Mouse (Mus musculus) liver, embryonic 11.5 days (tissue): Measurements from ENCODE around the gene Ccdc91. TPM values are rescaled to one million over a fixed set of nuclear protein-coding genes. Genes with fewer than 3 reads are reported as not detected.

Source experiments
- ATAC-seq: fragments of 200-750 bp; cut with Nextera tagmentation; replicated peaks from 2 replicates; pipeline ENCODE4 v1.8.0; 2017; ENCODE audit warnings: moderate number of reproducible peaks, mild to moderate bottlenecking, moderate TSS enrichment, moderate library complexity; ENCODE audit not compliant: low FRiP score
- DNase-seq: peaks from one replicate; pipeline ENCODE4 v3.0.0-alpha.2; 2017; ENCODE audit warnings: low spot score
- H3K27ac ChIP-seq: fragments of 300-500 bp; sonication (generic); 2 replicates; pipeline ENCODE4 v1.5.1; 2014; ENCODE audit warnings: mild to moderate bottlenecking, low read depth, low read length, control low read depth
- H3K27me3 ChIP-seq: fragments of 300-500 bp; sonication (generic); replicated peaks from 2 replicates; pipeline ENCODE4 v1.6.1; 2014; ENCODE audit warnings: low read length, mixed read lengths; ENCODE audit not compliant: control insufficient read depth, insufficient read depth
- H3K36me3 ChIP-seq: fragments of 300-500 bp; sonication (generic); 2 replicates; pipeline ENCODE4 v1.6.1; 2014; ENCODE audit warnings: mild to moderate bottlenecking, low read length, moderate library complexity, mixed read lengths; ENCODE audit not compliant: control insufficient read depth, insufficient read depth
- H3K4me1 ChIP-seq: fragments of 300-500 bp; sonication (generic); replicated peaks from 2 replicates; pipeline ENCODE4 v1.6.1; 2014; ENCODE audit warnings: low read length, mixed read lengths; ENCODE audit not compliant: control insufficient read depth, insufficient read depth
- H3K4me2 ChIP-seq: fragments of 300-500 bp; sonication (generic); 2 replicates; pipeline ENCODE4 v1.6.1; 2014; ENCODE audit warnings: mild to moderate bottlenecking, control low read depth, moderate library complexity
- H3K4me3 ChIP-seq: fragments of 300-500 bp; sonication (generic); 2 replicates; pipeline ENCODE4 v1.5.1; 2014; ENCODE audit warnings: low read depth, low read length, control low read depth
- H3K9ac ChIP-seq: fragments of 300-500 bp; sonication (generic); 2 replicates; pipeline ENCODE4 v1.6.1; 2014; ENCODE audit warnings: low read depth, low read length, control low read depth
- H3K9me3 ChIP-seq: fragments of 300-500 bp; sonication (generic); 2 replicates; pipeline ENCODE4 v1.6.1; 2016; ENCODE audit warnings: low read length, inconsistent platforms, mixed read lengths; ENCODE audit not compliant: control insufficient read depth
- WGBS: fragments of 180-500 bp; shearing (Covaris S2); extraction: QIAGEN DNeasy Blood & Tissue Kit; methylation state at CpG from one replicate; pipeline ENCODE4 v1.1.7; 2014; 5-methylcytosine and 5-hydroxymethylcytosine counted together
- polyA plus RNA-seq: library from polyadenylated mRNA; unstranded; fragments of >200 nt; fragmentation: Nextera tagmentation; extraction: Ambion mirVana; gene quantifications from 2 replicates; pipeline ENCODE4 v1.2.1, GENCODE M21; 2014

The Ccdc91 gene
- polyA plus RNA-seq, 1 experiment from 2014 or later = 13.0 TPM

DNA sequence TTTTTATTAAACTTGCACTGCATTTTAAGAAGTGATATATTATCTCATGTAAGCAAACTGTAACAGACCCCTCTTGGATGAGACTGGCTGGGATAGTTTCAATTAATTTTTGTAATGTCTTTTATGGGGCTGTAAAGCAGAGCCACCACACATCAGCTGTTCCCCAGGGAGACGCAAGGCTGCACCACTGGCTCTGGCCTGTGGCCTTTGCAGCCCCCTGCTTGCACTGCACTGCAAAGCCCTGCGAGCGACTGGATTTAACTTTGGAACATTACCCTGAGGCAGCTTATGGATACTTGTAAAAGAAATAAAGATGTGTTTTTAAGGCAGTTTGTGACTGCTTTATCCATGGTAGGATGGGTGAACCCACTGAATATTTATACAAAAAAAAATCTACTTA lies 112.0 kb downstream of the Ccdc91 start:
- H3K27me3 ChIP-seq = no peaks in the 10 kb centered on the region
- H3K36me3 ChIP-seq = no peaks in the 10 kb centered on the region
- no peaks in the 10 kb centered on the region for H3K9me3 ChIP-seq
- H3K27ac ChIP-seq = no peak overlapping the region
- WGBS = 92% methylated on average over 3 of the region's 3 CpGs
- DNase-seq (no peak), ATAC-seq (no peak)
- H3K4me1 ChIP-seq = no peaks in the 10 kb centered on the region
- no peak overlapping the region for H3K4me3 ChIP-seq
- H3K9ac ChIP-seq = no peak overlapping the region
- H3K4me2 ChIP-seq = no peak overlapping the region

DNA sequence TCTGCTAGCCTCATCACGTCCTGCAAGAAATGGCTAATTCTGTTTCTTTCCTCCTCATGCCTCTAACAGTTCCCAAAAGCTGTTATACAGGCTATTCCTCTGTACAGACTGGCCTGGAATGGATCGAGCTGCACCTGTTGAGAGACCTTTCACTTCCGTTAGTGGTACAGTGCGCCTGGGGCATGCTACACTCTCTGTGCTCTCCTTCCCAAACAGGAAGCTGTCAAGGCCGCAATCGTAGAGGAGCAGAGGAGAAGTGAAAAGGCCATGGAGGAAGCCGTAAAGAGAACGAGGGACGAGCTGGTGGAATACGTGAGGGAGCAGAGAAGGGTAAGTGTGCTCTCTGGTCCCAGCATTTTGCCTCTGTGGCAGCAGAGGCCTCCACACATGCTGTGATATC lies 131.0 kb downstream of the Ccdc91 start:
- Histone ChIP-seq H3K4me2 (no peak overlapping the region), H3K27ac (no peak overlapping the region), H3K36me3 (no peaks in the 10 kb centered on the region), H3K4me1 (no peaks in the 10 kb centered on the region), H3K9me3 (no peaks in the 10 kb centered on the region), H3K4me3 (no peak overlapping the region), H3K9ac (no peak overlapping the region), H3K27me3 (no peaks in the 10 kb centered on the region)
- DNase-seq (no peak), ATAC-seq (no peak)
- WGBS = 58% methylated on average over 10 of the region's 10 CpGs

DNA sequence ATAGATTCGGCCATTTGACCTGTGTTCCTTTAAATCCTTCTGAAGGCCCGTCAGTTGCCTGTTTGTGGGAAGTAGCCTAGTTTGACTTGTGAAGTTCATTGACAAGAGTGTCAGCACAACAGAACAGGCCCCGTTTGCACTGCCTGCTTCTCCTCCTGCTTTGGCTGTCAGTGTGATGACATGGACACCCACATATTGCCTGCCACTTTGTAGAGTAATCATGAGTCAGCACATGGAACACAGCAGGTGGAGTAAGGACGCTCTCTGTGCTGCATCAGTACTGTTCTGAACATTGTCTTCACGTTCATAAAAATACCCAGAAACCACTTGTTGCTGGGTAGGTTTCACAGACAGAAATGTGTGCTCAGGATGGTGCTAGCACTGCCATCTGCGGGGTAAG lies 132.0 kb downstream of the Ccdc91 start:
- Histone ChIP-seq H3K27me3 (no peaks in the 10 kb centered on the region), H3K4me2 (no peak overlapping the region), H3K27ac (no peak overlapping the region), H3K9me3 (no peaks in the 10 kb centered on the region), H3K9ac (no peak overlapping the region), H3K4me1 (no peaks in the 10 kb centered on the region), H3K4me3 (no peak overlapping the region), H3K36me3 (no peaks in the 10 kb centered on the region)
- ATAC-seq (no peak), DNase-seq (no peak)
- 69% methylated on average over 6 of the region's 6 CpGs for WGBS

DNA sequence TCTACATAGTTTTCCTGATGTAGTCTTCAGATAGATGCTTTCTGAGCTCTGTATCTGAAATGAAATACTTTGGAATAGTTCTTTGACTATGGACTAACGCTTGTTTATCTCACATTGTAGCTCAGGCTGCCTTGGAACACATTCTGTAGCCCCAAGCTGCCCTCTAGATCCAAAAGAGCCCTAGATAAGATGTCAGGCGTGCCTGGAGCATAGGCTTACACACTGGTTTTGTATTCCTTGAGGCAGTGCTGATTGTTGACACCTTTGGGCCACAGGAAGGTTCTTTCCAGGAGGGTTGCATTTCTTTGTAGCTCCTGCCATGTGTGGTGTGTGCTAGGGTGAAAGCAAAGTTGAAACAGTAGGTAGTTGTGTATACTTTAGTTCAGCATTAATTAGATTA lies 139.7 kb downstream of the Ccdc91 start:
- Histone ChIP-seq H3K27ac (no peak overlapping the region), H3K4me3 (no peak overlapping the region), H3K9ac (no peak overlapping the region), H3K9me3 (no peaks in the 10 kb centered on the region), H3K36me3 (no peaks in the 10 kb centered on the region), H3K4me1 (no peaks in the 10 kb centered on the region), H3K4me2 (no peak overlapping the region), H3K27me3 (no peaks in the 10 kb centered on the region)
- DNase-seq (no peak), ATAC-seq (no peak)
- 51% methylated on average over 2 of the region's 2 CpGs for WGBS

DNA sequence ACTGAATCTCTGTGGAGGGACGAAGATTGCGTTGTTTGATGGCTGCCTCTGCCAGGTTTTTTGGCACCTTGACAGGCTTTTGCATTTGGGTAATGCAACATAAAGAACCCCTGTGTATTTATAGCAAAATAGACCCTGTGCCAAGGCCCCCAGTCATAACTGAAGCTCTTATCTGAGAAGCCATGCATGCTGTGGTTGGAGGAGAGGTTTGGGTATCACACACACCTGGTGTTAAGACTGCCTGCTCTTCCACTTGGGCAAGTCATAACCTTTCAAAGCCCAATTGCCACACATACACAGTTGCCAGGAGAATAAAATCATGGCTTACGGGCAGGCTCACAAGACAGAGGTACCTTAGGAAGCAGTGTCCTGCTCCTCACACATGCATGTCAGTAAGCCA lies 147.5 kb downstream of the Ccdc91 start:
- H3K36me3 ChIP-seq = no peaks in the 10 kb centered on the region

DNA sequence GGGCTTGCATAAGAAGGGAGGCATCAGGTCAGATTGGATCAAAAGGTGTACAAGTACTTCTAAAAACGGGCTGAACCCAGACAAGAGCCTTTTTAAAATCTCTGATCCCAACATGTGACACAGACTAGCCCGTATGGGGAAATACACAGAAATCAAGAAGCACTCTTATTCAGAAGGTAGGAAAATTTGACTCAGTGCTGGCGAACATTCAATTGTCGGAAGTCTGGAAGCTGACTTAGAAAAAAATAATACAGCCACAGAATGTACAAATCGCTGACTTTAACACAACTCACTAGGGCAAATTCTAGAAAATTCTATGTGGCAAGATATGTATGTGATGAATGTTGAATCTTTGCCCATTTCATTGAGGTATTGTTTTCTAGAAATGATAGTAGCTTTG lies 160.8 kb downstream of the Ccdc91 start:
- Histone ChIP-seq H3K27ac (no peak overlapping the region), H3K9me3 (no peaks in the 10 kb centered on the region), H3K9ac (no peak overlapping the region), H3K4me2 (no peak overlapping the region), H3K4me3 (no peak overlapping the region), H3K4me1 (no peaks in the 10 kb centered on the region), H3K36me3 (no peaks in the 10 kb centered on the region), H3K27me3 (no peaks in the 10 kb centered on the region)
- no peak for ATAC-seq
- DNase-seq = no peak
- WGBS = 79% methylated on average over 5 of the region's 5 CpGs

More for the DNA sequence above, 147.5 kb downstream of the Ccdc91 start:
- Histone ChIP-seq H3K9ac (no peak overlapping the region), H3K4me3 (no peak overlapping the region), H3K4me2 (no peak overlapping the region), H3K27ac (no peak overlapping the region), H3K4me1 (no peaks in the 10 kb centered on the region), H3K9me3 (no peaks in the 10 kb centered on the region), H3K27me3 (no peaks in the 10 kb centered on the region)
- ATAC-seq (no peak), DNase-seq (no peak)
- 80% methylated on average over 3 of the region's 3 CpGs for WGBS

DNA sequence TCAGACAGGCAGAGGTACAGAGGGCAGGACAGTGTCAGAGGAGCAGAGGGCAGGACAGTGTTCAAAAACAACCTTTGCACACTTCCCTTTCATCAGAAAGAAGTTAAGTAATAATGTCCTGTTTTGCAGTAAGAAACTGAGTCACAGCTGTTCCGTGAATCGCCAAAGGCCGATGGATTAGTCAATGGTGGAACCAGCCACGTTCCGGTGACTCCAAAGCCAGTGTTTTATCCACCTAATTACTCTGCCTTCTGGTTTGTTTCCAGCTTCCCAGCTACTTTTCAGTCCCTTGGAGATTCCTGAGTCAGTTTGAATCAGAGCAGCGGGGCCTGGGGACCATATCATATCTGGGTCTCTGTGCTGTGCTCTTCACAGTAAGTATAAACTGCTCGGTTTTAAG lies 168.2 kb downstream of the Ccdc91 start:
- no peak for DNase-seq
- no peaks in the 10 kb centered on the region for H3K36me3 ChIP-seq
- WGBS = 83% methylated on average over 7 of the region's 7 CpGs
- no peak overlapping the region for H3K27ac ChIP-seq
- H3K4me1 ChIP-seq = no peaks in the 10 kb centered on the region
- no peak overlapping the region for H3K4me2 ChIP-seq
- H3K9me3 ChIP-seq = no peaks in the 10 kb centered on the region
- no peak overlapping the region for H3K9ac ChIP-seq
- H3K27me3 ChIP-seq = no peaks in the 10 kb centered on the region
- no peak overlapping the region for H3K4me3 ChIP-seq
- no peak for ATAC-seq

DNA sequence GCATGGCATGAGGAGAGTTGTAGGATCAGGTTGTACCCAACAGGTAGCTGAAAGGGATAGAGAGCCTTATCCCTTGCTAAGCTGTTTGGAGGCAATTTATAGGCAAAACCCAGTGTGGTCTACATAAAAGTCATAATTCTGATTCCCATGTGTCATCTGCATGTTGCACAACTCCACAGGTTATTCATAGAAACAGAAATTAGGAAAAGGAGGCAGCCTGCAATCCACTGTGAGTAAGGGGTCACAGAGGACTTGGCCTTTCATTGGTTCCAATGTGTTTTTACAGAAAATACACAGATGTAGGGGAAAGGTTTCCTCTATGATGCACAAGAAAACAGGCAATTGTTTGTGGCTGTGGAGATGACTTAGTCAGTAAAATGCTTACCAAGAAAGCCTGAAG lies 168.8 kb downstream of the Ccdc91 start:
- no peak for ATAC-seq
- no peaks in the 10 kb centered on the region for H3K27me3 ChIP-seq
- no peak overlapping the region for H3K4me2 ChIP-seq

DNA sequence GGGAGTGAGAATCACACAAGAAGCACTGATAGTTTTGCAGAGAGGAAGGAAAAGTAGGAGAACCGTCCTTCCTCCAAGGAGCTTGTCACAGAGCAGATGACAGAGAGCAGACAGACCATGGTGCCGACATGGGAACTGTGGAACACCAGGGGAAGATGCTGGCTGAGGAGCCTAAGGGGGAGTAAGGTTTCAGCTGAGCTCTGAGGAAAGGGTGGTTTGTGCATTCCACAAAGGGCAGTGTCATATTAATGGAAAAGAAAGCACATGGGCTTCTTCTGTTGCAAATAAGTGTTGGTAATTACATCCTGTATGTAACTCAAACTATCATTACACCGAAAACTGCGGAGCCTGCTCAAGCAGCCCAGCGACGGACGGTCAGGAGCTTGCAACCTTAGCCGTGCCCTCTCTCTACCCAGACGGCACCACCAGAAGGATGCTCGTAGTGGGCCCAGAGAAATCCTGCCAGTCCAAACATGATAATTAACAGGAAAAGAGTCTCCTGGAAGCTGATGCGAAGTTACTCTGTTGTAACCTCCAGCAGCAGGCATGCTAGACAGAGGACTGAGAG lies 170.9 kb downstream of the Ccdc91 start:
- no peak for ATAC-seq
- H3K36me3 ChIP-seq = no peaks in the 10 kb centered on the region
- no peak for DNase-seq
- no peak overlapping the region for H3K4me2 ChIP-seq
- H3K9me3 ChIP-seq = no peaks in the 10 kb centered on the region
- H3K4me3 ChIP-seq = no peak overlapping the region
- no peak overlapping the region for H3K9ac ChIP-seq
- no peak overlapping the region for H3K27ac ChIP-seq
- no peaks in the 10 kb centered on the region for H3K4me1 ChIP-seq
- 74% methylated on average over 11 of the region's 11 CpGs for WGBS
- H3K27me3 ChIP-seq = no peaks in the 10 kb centered on the region

More for the DNA sequence above, 168.8 kb downstream of the Ccdc91 start:
- Histone ChIP-seq H3K27ac (no peak overlapping the region), H3K9ac (no peak overlapping the region), H3K4me3 (no peak overlapping the region), H3K4me1 (no peaks in the 10 kb centered on the region), H3K9me3 (no peaks in the 10 kb centered on the region), H3K36me3 (no peaks in the 10 kb centered on the region)
- no peak for DNase-seq
